Mouse (Mus musculus) frontal cortex, postnatal 14 days (tissue): ENCODE measurements at regions not wholly inside any gene's neighbourhood (a gene's known extent, or its start where the extent isn't known, plus 50 kb on each side); places are given as distances from the start of the nearest gene placed in this dataset.

Experiments
- DNase-seq, 2 experiments: peaks; one replicate each; pipeline ENCODE4 v3.0.0; 2022; ENCODE audit warnings: low spot score in 2 of 2

DNA sequence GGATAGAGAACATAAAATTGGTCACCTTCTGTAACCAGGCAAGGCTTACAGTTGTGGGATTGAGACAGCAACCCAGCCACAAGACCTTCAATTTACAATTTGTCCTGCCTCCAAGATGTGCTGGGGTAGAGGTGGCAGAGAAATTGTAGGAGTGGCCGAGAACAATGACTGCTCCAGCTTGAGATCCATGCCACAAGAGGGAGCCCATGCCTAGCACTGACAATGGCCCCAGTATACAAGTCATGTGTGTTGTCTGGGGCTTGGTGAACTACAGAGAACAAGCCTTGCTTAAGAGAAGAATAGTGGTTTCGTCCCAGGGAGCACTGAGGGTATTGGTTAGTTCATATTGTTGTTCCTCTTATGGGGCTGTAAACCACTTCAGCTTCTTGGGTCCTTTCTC, 146.6 kb upstream of the Sel1l start:
- DNase-seq: no peak

- DNase-seq: no peak
These were observed 137.5 kb upstream of the Sel1l start for GRCm38 (mm10) chr12:91986448-91986847.

DNA sequence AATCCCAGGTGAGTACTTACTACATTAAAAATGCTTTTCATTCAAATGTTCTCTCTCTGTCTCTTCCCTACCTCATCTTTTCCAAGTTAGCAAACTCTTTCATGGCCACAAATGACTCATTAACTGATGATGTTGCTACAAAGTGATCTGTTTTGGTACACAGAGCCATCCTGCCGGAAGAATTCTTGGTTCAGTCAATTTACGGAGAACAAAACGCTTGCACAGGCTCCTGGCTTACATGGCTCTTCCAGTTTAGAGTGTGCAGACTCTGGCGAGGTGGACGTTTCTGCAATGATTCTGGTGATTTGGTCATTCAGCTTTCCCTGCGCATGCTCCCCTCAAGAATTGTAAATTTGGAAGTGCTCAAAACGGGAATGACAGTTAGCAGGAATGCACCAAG, 131.4 kb upstream of the Sel1l start:
- DNase-seq: no peak

GRCm38 (mm10) chr12:91971045-91971444, 122.1 kb upstream of the Sel1l start:
- no peak for DNase-seq

- no peak for DNase-seq
These were observed 117.0 kb upstream of the Sel1l start for GRCm38 (mm10) chr12:91965937-91966336.

DNA sequence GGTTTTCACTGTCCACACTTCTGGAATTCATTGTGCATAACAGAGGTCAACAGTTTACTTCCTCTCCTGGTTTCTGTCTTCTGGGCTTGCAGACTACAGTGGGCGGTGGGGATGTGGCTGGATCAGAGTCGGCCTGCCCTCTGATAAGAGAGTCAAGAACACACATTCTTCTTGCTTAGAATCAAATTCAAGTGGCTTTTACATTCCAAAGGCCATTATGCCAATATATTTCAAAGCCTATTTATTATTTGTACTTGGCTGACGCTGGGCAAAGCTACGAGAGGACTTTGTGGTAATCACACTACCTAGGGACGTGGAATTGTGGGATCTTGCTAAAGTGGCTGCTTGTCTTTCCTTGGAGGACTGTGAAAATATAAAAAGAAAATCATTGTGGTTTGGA, 114.3 kb upstream of the Sel1l start:
- no peak for DNase-seq

DNA sequence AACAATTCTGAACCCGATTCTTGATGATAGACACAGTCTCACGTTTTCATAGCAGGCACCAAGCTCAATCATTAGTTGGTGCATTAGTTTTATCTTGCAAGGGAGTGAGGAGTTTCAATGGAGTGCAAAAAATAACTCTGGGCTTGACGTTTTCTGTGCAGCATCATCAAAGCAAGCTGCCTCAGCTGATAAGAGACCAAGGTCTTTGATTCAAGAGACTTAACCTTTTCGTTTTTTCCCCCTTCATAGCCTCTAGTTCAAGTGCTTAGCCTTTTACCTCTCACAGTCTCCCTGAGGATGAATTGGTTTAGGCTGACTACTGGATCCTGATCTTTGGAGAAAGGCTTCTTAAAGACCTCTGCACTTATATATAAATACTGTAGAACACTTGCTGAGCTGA, 109.1 kb upstream of the Sel1l start:
- DNase-seq: no peak

- DNase-seq: no peak
These were observed 107.5 kb upstream of the Sel1l start for GRCm38 (mm10) chr12:91956411-91956810.

DNA sequence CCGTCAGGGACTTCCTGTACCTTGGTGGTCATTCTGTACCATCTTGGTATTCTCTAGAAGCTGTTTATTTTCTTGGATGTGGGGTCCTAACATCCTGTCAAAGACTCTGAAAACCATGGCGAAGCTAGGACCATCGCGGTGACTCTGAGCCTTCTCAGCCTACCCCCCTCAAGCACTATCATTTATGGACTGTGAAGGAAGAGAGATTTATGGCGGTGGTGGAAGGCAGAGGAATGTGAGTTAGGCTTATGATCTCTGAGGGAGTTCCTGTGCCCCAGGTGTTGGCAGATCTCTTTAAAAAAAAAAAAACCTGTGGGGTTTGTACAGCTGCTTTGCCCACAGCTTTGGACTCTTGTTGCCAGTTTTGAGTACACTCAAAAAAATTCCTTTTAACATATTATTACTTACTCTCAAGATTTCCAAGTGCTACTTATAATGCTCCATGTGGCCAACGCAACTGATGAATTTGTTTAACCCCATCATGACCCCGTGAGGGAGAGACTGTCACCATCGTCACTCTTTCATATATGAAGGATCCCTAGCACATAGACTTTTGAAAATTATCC, 99.7 kb upstream of the Sel1l start:
- DNase-seq: no peak

- no peak for DNase-seq
These were observed 99.0 kb upstream of the Sel1l start for GRCm38 (mm10) chr12:91947998-91948397.

- no peak for DNase-seq
These were observed 97.6 kb upstream of the Sel1l start for GRCm38 (mm10) chr12:91946541-91946940.

GRCm38 (mm10) chr12:91932490-91933361, 83.8 kb upstream of the Sel1l start:
- DNase-seq: no peak

DNA sequence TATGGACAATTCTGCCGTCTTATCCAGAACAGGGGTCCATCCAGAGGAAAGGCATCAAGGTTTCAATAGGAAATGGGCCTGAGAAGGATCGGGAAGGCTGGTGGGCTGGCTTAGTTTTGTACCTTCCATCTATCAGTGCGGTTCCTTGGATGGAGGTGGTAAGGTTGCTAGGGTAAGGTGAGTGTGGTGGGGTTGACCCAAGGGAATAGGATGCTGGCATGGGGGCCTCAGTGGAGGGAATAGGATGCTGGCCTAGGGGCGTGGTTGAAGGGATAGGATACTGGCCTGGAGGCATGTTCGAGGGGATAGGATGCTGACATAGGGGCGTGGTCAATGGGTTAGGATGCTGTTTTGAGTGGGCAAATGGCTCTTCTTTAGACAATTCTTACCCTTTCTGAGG, 82.6 kb upstream of the Sel1l start:
- no peak for DNase-seq

GRCm38 (mm10) chr12:91929386-91930054, 80.6 kb upstream of the Sel1l start:
- no peak for DNase-seq

DNA sequence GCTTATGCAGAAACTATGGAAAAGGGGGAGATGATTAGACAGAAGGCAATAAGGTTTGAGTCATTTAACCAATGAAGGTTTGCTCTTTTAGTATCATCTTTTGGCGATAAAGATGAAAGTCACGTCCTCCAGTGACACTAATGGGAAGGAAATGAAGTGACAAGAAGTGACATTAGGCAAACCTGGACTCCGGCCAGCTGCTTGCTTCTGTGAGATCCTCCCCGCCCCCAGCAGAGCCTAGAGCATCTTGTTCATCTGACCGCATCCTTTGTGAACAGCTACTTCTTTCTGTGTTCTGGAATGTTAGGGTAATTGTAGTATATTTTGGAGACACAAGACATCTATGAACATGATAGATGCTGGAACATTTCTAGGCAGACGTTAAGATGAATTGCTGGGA, 78.6 kb upstream of the Sel1l start:
- DNase-seq: no peak

GRCm38 (mm10) chr12:91915486-91915885, 66.5 kb upstream of the Sel1l start:
- DNase-seq: no peak

- DNase-seq: no peak
These were observed 61.6 kb upstream of the Sel1l start for GRCm38 (mm10) chr12:91910529-91910928.
